In genomic region chr9:20689913-20690312, GRCm38 (mm10) we compare ENCODE assay signal across 11 mouse cellular contexts. TPM values are rescaled to one million over a fixed set of nuclear protein-coding genes. Genes with fewer than 3 reads are reported as not detected.
DNase-seq lines count a peak whose midpoint lies in the region; ATAC-seq and TF ChIP-seq lines count a peak whose summit lies in the region.
"Had no signal": no experiment of that assay in that cellular context is flagged by ENCODE, and none has a peak within 500 bp of the region (broad histone marks: within the 10 kb centered on the region; RNA-seq: fewer than 3 reads in every experiment).

No protein-coding gene starts in this region.

- H3K9ac ChIP-seq in forebrain, embryonic 11.5 days (ENCODE audit: low read length): no peak overlapping the region
- no peak overlapping the region for H3K9ac ChIP-seq in forebrain, postnatal 0 days
- H3K9ac ChIP-seq in hindbrain, embryonic 16.5 days (ENCODE audit: low read depth, low read length): no peak overlapping the region
- no peak overlapping the region for H3K9ac ChIP-seq in stomach, embryonic 16.5 days (ENCODE audit: low read length)

- DNase-seq in forebrain, embryonic 11.5 days (ENCODE audit: low spot score): no peak
- DNase-seq in forebrain, postnatal 0 days: no peak
- peak; percentile 20 for DNase-seq in ovary, postnatal 36 days (ENCODE audit: low spot score)
- DNase-seq in ovary, postnatal 14 days (ENCODE audit: low spot score): no peak
- no peak for DNase-seq in testis, postnatal 10 days (ENCODE audit: low spot score)
- no peak for DNase-seq in cerebellum, postnatal 14 days
- DNase-seq: kidney, postnatal 25 days had no signal

- no peak overlapping the region for H3K4me3 ChIP-seq in forebrain, embryonic 11.5 days (ENCODE audit: low read depth, low read length)
- H3K4me3 ChIP-seq in forebrain, postnatal 0 days (ENCODE audit: low read depth, low read length): no peak overlapping the region
- no peak overlapping the region for H3K4me3 ChIP-seq in hindbrain, embryonic 16.5 days (ENCODE audit: low read length)
- H3K4me3 ChIP-seq in stomach, embryonic 16.5 days (replicated peaks; ENCODE audit: low read length): no peak overlapping the region

- no peak for ATAC-seq in forebrain, embryonic 11.5 days (replicated peaks; ENCODE audit: low FRiP score)
- no peak for ATAC-seq in forebrain, postnatal 0 days
- peak; percentile 62 for ATAC-seq in hindbrain, embryonic 16.5 days
- peak; percentile 56; the same call in 1 of the 2 replicates for ATAC-seq in stomach, embryonic 16.5 days (ENCODE audit: insufficient read depth, low FRiP score)
- ATAC-seq: lung, postnatal 0 days had no signal

- TF ChIP-seq CTCF in forebrain, postnatal 0 days (IDR thresholded peaks at IDR 0.05; ENCODE audit: low read depth): no peak

- H3K27ac ChIP-seq in forebrain, embryonic 11.5 days (ENCODE audit: low read depth, low read length): 0 out of 2 replicates have a peak overlapping the region, but pooled peaks have one; percentile 6
- H3K27ac ChIP-seq in forebrain, postnatal 0 days (ENCODE audit: low read depth, low read length): no peak overlapping the region
- H3K27ac ChIP-seq in hindbrain, embryonic 16.5 days (ENCODE audit: low read depth, low read length): peak overlapping the region; percentile 25; the same call in 1 of the 2 replicates
- H3K27ac ChIP-seq in stomach, embryonic 16.5 days (ENCODE audit: low read length): no peak overlapping the region

- no peaks in the 10 kb centered on the region for H3K9me3 ChIP-seq in forebrain, embryonic 11.5 days (ENCODE audit: control insufficient read depth, low read length)
- no peaks in the 10 kb centered on the region for H3K9me3 ChIP-seq in forebrain, postnatal 0 days (ENCODE audit: low read length)
- H3K9me3 ChIP-seq in hindbrain, embryonic 16.5 days (ENCODE audit: control insufficient read depth, low read length): no peaks in the 10 kb centered on the region
- no peaks in the 10 kb centered on the region for H3K9me3 ChIP-seq in stomach, embryonic 16.5 days (replicated peaks; ENCODE audit: control insufficient read depth, low read length)

- peaks cover 3% of the 10 kb centered on the region; the same call in 1 of the 2 replicates for H3K27me3 ChIP-seq in forebrain, embryonic 11.5 days (ENCODE audit: control insufficient read depth, insufficient read depth, low read length)
- H3K27me3 ChIP-seq in forebrain, postnatal 0 days (ENCODE audit: insufficient read depth, low read length): no peaks in the 10 kb centered on the region
- no peaks in the 10 kb centered on the region for H3K27me3 ChIP-seq in hindbrain, embryonic 16.5 days (replicated peaks; ENCODE audit: control insufficient read depth, insufficient read depth, low read length)
- no peaks in the 10 kb centered on the region for H3K27me3 ChIP-seq in stomach, embryonic 16.5 days (ENCODE audit: control insufficient read depth, insufficient read depth, low read length)

- peaks cover 10% of the 10 kb centered on the region; the same call in 1 of the 2 replicates for H3K4me1 ChIP-seq in forebrain, embryonic 11.5 days (replicated peaks; ENCODE audit: control insufficient read depth, insufficient read depth, low read length)
- H3K4me1 ChIP-seq in forebrain, postnatal 0 days (ENCODE audit: insufficient read depth): no peaks in the 10 kb centered on the region
- peaks cover 14% of the 10 kb centered on the region for H3K4me1 ChIP-seq in hindbrain, embryonic 16.5 days (ENCODE audit: control insufficient read depth, insufficient read depth, low read depth, low read length)
- H3K4me1 ChIP-seq in stomach, embryonic 16.5 days (ENCODE audit: control insufficient read depth, insufficient read depth, low read length): peaks cover 11% of the 10 kb centered on the region

- H3K4me2 ChIP-seq in forebrain, embryonic 11.5 days (ENCODE audit: low read depth, low read length, severe bottlenecking): no peak overlapping the region
- no peak overlapping the region for H3K4me2 ChIP-seq in forebrain, postnatal 0 days (ENCODE audit: low read depth)
- H3K4me2 ChIP-seq in hindbrain, embryonic 16.5 days (ENCODE audit: low read length): no peak overlapping the region
- H3K4me2 ChIP-seq in stomach, embryonic 16.5 days (ENCODE audit: low read depth, low read length): no peak overlapping the region

- no peaks in the 10 kb centered on the region for H3K36me3 ChIP-seq in forebrain, embryonic 11.5 days (ENCODE audit: control insufficient read depth, insufficient read depth, low read length)
- H3K36me3 ChIP-seq in forebrain, postnatal 0 days (ENCODE audit: insufficient read depth): no peaks in the 10 kb centered on the region
- no peaks in the 10 kb centered on the region for H3K36me3 ChIP-seq in hindbrain, embryonic 16.5 days (ENCODE audit: control insufficient read depth, insufficient read depth, low read length)
- no peaks in the 10 kb centered on the region for H3K36me3 ChIP-seq in stomach, embryonic 16.5 days (ENCODE audit: control insufficient read depth, insufficient read depth, low read length)

- 4% methylated on average over 4 of the region's 4 CpGs for WGBS in forebrain, embryonic 11.5 days
- WGBS in forebrain, postnatal 0 days: 9% methylated on average over 4 of the region's 4 CpGs
- WGBS in hindbrain, embryonic 16.5 days: 2% methylated on average over 4 of the region's 4 CpGs
- 3% methylated on average over 4 of the region's 4 CpGs for WGBS in stomach, embryonic 16.5 days

RNA-seq across cellular contexts. Expression of gene Pin1, which starts 38.0 kb away (rescaled TPM):
- polyA plus RNA-seq in forebrain, embryonic 11.5 days (2014; fragmentation: Nextera tagmentation; extraction: Ambion mirVana): 63.0 and 72.5 TPM in 2 replicates
- total RNA-seq in forebrain, postnatal 0 days (2014; rRNA removed): 38.8 and 46.6 TPM in 2 replicates
- 62.0 and 76.0 TPM in 2 replicates for polyA plus RNA-seq in forebrain, postnatal 0 days (2015; fragmentation: Nextera tagmentation; extraction: Ambion mirVana)
- 70.6 and 76.1 TPM in 2 replicates for polyA plus RNA-seq in hindbrain, embryonic 16.5 days (2015; fragmentation: Nextera tagmentation; extraction: Ambion mirVana)
- polyA plus RNA-seq in stomach, embryonic 16.5 days (2015; fragmentation: Nextera tagmentation; extraction: Ambion mirVana): 40.7 and 41.6 TPM in 2 replicates

RNA-seq across cellular contexts. Expression of gene Fbxl12, which starts 45.3 kb away (rescaled TPM):
- polyA plus RNA-seq in forebrain, embryonic 11.5 days (2014; fragmentation: Nextera tagmentation; extraction: Ambion mirVana): 13.1 and 14.8 TPM in 2 replicates
- total RNA-seq in forebrain, postnatal 0 days (2014; rRNA removed): 15.6 and 18.7 TPM in 2 replicates
- 12.5 and 13.4 TPM in 2 replicates for polyA plus RNA-seq in forebrain, postnatal 0 days (2015; fragmentation: Nextera tagmentation; extraction: Ambion mirVana)
- 14.6 and 15.6 TPM in 2 replicates for polyA plus RNA-seq in hindbrain, embryonic 16.5 days (2015; fragmentation: Nextera tagmentation; extraction: Ambion mirVana)
- 15.5 and 17.8 TPM in 2 replicates for polyA plus RNA-seq in stomach, embryonic 16.5 days (2015; fragmentation: Nextera tagmentation; extraction: Ambion mirVana)

RNA-seq across cellular contexts. Expression of gene Ubl5, which starts 47.2 kb away (rescaled TPM):
- 350 and 401 TPM in 2 replicates for polyA plus RNA-seq in forebrain, embryonic 11.5 days (2014; fragmentation: Nextera tagmentation; extraction: Ambion mirVana)
- total RNA-seq in forebrain, postnatal 0 days (2014; rRNA removed): 166 and 215 TPM in 2 replicates
- polyA plus RNA-seq in forebrain, postnatal 0 days (2015; fragmentation: Nextera tagmentation; extraction: Ambion mirVana): 533 and 690 TPM in 2 replicates
- 428 and 459 TPM in 2 replicates for polyA plus RNA-seq in hindbrain, embryonic 16.5 days (2015; fragmentation: Nextera tagmentation; extraction: Ambion mirVana)
- 345 and 393 TPM in 2 replicates for polyA plus RNA-seq in stomach, embryonic 16.5 days (2015; fragmentation: Nextera tagmentation; extraction: Ambion mirVana)

RNA-seq across cellular contexts. Expression of gene Olfm2, which starts 56.2 kb away (rescaled TPM):
- 15.4 and 19.8 TPM in 2 replicates for polyA plus RNA-seq in forebrain, embryonic 11.5 days (2014; fragmentation: Nextera tagmentation; extraction: Ambion mirVana)
- 251 and 263 TPM in 2 replicates for total RNA-seq in forebrain, postnatal 0 days (2014; rRNA removed)
- polyA plus RNA-seq in forebrain, postnatal 0 days (2015; fragmentation: Nextera tagmentation; extraction: Ambion mirVana): 210 and 249 TPM in 2 replicates
- polyA plus RNA-seq in hindbrain, embryonic 16.5 days (2015; fragmentation: Nextera tagmentation; extraction: Ambion mirVana): 250 and 269 TPM in 2 replicates
- polyA plus RNA-seq in stomach, embryonic 16.5 days (2015; fragmentation: Nextera tagmentation; extraction: Ambion mirVana): 7.4 and 8.3 TPM in 2 replicates
- total RNA-seq: neutrophil, adult 5-6 weeks had no signal

Comparison
In these comparisons a context has a peak if more than half of its experiments do, and no peak if none do; other contexts are left out.
1. H3K27ac ChIP-seq: peak in forebrain, embryonic 11.5 days (single experiment) and hindbrain, embryonic 16.5 days (single experiment); none in forebrain, postnatal 0 days (single experiment) and stomach, embryonic 16.5 days (single experiment).
2. ATAC-seq: peak in hindbrain, embryonic 16.5 days (single experiment) and stomach, embryonic 16.5 days (single experiment); none in forebrain, embryonic 11.5 days (single experiment) and forebrain, postnatal 0 days (single experiment).